In the genomic region with DNA sequence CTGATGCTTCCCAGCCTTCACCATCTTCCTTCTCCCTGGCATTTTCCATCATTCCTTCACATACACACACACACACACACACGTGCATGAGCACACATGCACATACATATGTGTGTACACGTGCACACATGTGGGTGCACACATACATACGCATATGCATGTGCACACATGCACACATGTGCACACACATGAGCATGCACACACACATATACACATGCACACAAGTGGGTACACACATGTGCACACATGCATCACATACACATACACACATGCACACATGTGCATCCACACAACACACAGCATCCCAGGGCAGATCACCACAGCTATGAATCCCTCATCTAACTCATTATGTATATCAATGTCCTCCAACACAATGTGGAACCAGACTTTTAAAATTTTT, we compare ENCODE assay signal across 24 mouse cellular contexts. TPM values are rescaled to one million over a fixed set of nuclear protein-coding genes. Genes with fewer than 3 reads are reported as not detected.
"Had no signal": no experiment of that assay in that cellular context is flagged by ENCODE, and none has a peak within 500 bp of the region (broad histone marks: within the 10 kb centered on the region; RNA-seq: fewer than 3 reads in every experiment).

No protein-coding gene starts in this region.

- H3K27ac ChIP-seq: neural tube, embryonic 15.5 days; stomach, embryonic 15.5 days; stomach, postnatal 0 days had no signal

- H3K4me3 ChIP-seq: neural tube, embryonic 15.5 days; stomach, embryonic 15.5 days had no signal

- H3K27me3 ChIP-seq: neural tube, embryonic 15.5 days; stomach, embryonic 15.5 days had no signal

- H3K9me3 ChIP-seq: neural tube, embryonic 15.5 days; stomach, embryonic 15.5 days had no signal

- DNase-seq: retina, postnatal 1 day; right cerebral cortex, adult 18-20 months; right cerebral cortex, postnatal 14 days; right cerebral cortex, postnatal 25 days; right cerebral cortex, postnatal 4 days; spleen, adult 18-20 months; thymus, adult 18-20 months; thymus, adult 2 months; thymus, postnatal 14 days; thymus, postnatal 25 days; thymus, postnatal 36 days; thymus, postnatal 4 days had no signal

- H3K36me3 ChIP-seq: neural tube, embryonic 15.5 days; stomach, embryonic 15.5 days had no signal

- H3K4me1 ChIP-seq: neural tube, embryonic 15.5 days; stomach, embryonic 15.5 days had no signal

- H3K4me2 ChIP-seq: neural tube, embryonic 15.5 days; stomach, embryonic 15.5 days had no signal

- H3K9ac ChIP-seq: neural tube, embryonic 15.5 days; stomach, embryonic 15.5 days had no signal

RNA-seq across cellular contexts. Expression of gene Lrrc10, which starts 14.0 kb away (rescaled TPM):
- total RNA-seq: neutrophil, adult 5-6 weeks had no signal
- polyA plus RNA-seq: neural tube, embryonic 14.5 days; neural tube, embryonic 15.5 days; small intestine, adult 2 months; spleen, adult 2 months; stomach, embryonic 14.5 days; stomach, embryonic 15.5 days; stomach, embryonic 16.5 days; stomach, postnatal 0 days; thymus, postnatal 0 days had no signal

RNA-seq across cellular contexts. Expression of gene Best3, which starts 45.0 kb away (rescaled TPM):
- total RNA-seq: neutrophil, adult 5-6 weeks had no signal
- polyA plus RNA-seq: stomach, embryonic 14.5 days; thymus, postnatal 0 days had no signal

RNA-seq across cellular contexts. Expression of gene Gm10271, which starts 58.8 kb away (rescaled TPM):
- total RNA-seq: neutrophil, adult 5-6 weeks had no signal
- polyA plus RNA-seq: neural tube, embryonic 14.5 days; neural tube, embryonic 15.5 days; small intestine, adult 2 months; spleen, adult 2 months; stomach, embryonic 14.5 days; stomach, embryonic 15.5 days; stomach, embryonic 16.5 days; stomach, postnatal 0 days; testis, adult 2 months; thymus, adult 2 months; thymus, postnatal 0 days; urinary bladder, adult 2 months had no signal
